Mouse (Mus musculus) olfactory bulb, adult 2 months (tissue): Measurements from ENCODE around the gene Mei1.

Source experiments
- CTCF ChIP-seq: fragments of 200-500 bp; IDR thresholded peaks from 2 replicates; pipeline ENCODE4 v1.5.1; 2012; ENCODE audit warnings: low read depth, mild to moderate bottlenecking, low read length, moderate library complexity; ENCODE audit not compliant: insufficient read depth
- POLR2A ChIP-seq: fragments of 200-500 bp; IDR thresholded peaks from 2 replicates; pipeline ENCODE4 v1.6.1; 2012; ENCODE audit warnings: mild to moderate bottlenecking, low read depth, low read length, moderate library complexity; ENCODE audit not compliant: insufficient read depth

GRCm38 (mm10) chr15:82139196-82139595 lies 69.4 kb downstream of the Mei1 start:
- TF ChIP-seq POLR2A (no peak), CTCF (no peak)
